Mouse (Mus musculus) intestine, embryonic 16.5 days (tissue): ENCODE data around the gene Igfbp2. TPM values are rescaled to one million over a fixed set of nuclear protein-coding genes. Genes with fewer than 3 reads are reported as not detected.
A peak's percentile ranks its signal among the peaks of the same experiment; 100 is the strongest.

Experiments used
- ATAC-seq: fragments of 200-750 bp; cut with Nextera tagmentation; 2 replicates; pipeline ENCODE4 v1.8.0; 2017; ENCODE audit warnings: moderate TSS enrichment, moderate library complexity
- H3K27ac ChIP-seq: fragments of 300-500 bp; sonication (generic); 2 replicates; pipeline ENCODE4 v1.5.1; 2014; ENCODE audit warnings: mild to moderate bottlenecking, low read length
- H3K27me3 ChIP-seq: fragments of 300-500 bp; sonication (generic); replicated peaks from 2 replicates; pipeline ENCODE4 v1.6.1; 2014; ENCODE audit warnings: low read length, control low read depth, mixed read lengths; ENCODE audit not compliant: control insufficient read depth, insufficient read depth
- H3K36me3 ChIP-seq: fragments of 300-500 bp; sonication (generic); 2 replicates; pipeline ENCODE4 v1.6.1; 2014; ENCODE audit warnings: low read length, control low read depth; ENCODE audit not compliant: control insufficient read depth, insufficient read depth
- H3K4me1 ChIP-seq: fragments of 300-500 bp; sonication (generic); 2 replicates; pipeline ENCODE4 v1.6.1; 2014; ENCODE audit warnings: low read length, control low read depth, mixed read lengths; ENCODE audit not compliant: control insufficient read depth, insufficient read depth
- H3K4me2 ChIP-seq: fragments of 300-500 bp; sonication (generic); 2 replicates; pipeline ENCODE4 v1.6.1; 2014; ENCODE audit warnings: low read depth, low read length, control low read depth
- H3K4me3 ChIP-seq: fragments of 300-500 bp; sonication (generic); 2 replicates; pipeline ENCODE4 v1.5.1; 2014; ENCODE audit warnings: mild to moderate bottlenecking, low read length
- H3K9ac ChIP-seq: fragments of 300-500 bp; sonication (generic); 2 replicates; pipeline ENCODE4 v1.6.1; 2014; ENCODE audit warnings: low read depth, low read length
- H3K9me3 ChIP-seq: fragments of 300-500 bp; sonication (generic); 2 replicates; pipeline ENCODE4 v1.6.1; 2016; ENCODE audit warnings: low read length, control low read depth; ENCODE audit not compliant: control insufficient read depth
- WGBS: fragments of 180-500 bp; shearing (Covaris S2); extraction: QIAGEN DNeasy Blood & Tissue Kit; methylation state at CpG from one replicate; pipeline ENCODE4 v1.1.7; 2014; 5-methylcytosine and 5-hydroxymethylcytosine counted together
- polyA plus RNA-seq: library from polyadenylated mRNA; unstranded; fragments of >200 nt; fragmentation: Nextera tagmentation; extraction: Ambion mirVana; gene quantifications from 2 replicates; pipeline ENCODE4 v1.2.1, GENCODE M21; 2015

Gene Igfbp2
- polyA plus RNA-seq, 1 experiment from 2014 or later, result 127 TPM

DNA sequence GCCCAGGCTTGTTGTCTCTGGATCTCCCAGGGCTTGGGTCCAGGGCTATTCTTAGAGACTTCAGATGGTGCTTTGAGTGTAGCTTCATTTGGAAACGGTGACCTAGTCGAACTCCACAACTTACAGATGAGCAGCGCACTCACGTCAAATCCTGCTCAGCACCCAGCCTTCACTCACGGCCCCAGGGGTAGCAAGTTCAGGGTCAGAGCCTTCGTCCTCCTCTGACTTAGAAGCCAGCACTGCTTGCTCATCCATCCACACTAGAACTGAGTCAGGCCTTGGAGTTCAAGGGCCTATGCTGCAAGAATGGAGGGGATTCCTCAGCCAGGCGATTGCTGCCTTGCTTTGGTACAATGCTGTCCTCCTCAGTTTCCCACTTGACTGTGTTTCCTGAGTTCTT is 15.5 kb downstream of the Igfbp2 start:
- H3K9me3 ChIP-seq, result no peaks in the 10 kb centered on the region
- no peaks in the 10 kb centered on the region for H3K4me1 ChIP-seq
- H3K36me3 ChIP-seq, result no peaks in the 10 kb centered on the region
- no peak overlapping the region for H3K4me3 ChIP-seq
- H3K9ac ChIP-seq, result no peak overlapping the region
- no peak overlapping the region for H3K27ac ChIP-seq
- WGBS, result 93% methylated on average over 7 of the region's 7 CpGs
- H3K4me2 ChIP-seq, result no peak overlapping the region
- H3K27me3 ChIP-seq, result no peaks in the 10 kb centered on the region
- ATAC-seq, result no peak

DNA sequence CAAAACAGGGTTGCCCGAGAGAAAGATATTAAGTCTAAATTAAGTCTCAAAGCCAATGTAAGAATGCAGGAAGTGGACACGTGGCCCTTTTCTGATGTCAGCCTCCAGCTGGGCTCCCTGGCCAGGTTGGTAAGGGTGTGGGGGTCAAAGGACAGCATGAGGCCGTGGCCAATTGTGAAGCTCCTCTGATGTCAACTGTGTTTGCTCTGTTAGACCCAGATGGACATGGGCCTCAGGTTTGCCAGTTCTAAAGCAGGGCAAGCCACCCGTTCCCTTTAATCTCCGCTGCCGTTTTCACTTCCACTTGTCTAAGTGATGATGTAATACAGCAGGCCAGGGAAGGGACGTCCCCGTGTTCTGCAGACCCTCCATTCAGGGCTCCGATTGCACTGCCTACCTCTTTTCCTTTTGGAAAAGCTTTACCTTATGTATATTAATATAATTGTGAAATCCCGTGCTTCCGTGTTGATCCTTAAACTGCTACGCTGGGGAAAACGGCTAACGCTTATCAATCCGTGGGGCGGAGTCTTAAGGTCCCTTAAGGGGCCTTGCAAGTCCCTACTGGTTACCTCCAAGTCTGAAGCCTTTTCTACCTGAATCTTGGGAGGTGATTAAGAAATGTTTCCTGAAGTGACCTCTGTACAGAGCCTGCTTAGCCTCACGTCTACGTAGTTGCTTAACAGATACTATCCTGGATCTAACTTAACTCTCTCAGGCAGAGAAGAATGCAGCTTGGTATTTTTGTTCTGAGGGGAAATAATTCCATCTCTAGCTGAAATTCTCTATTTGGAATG is 18.6 kb downstream of the Igfbp2 start:
- Histone ChIP-seq H3K9me3 (no peaks in the 10 kb centered on the region), H3K4me1 (no peaks in the 10 kb centered on the region), H3K27me3 (no peaks in the 10 kb centered on the region), H3K4me3 (no peak overlapping the region), H3K27ac (no peak overlapping the region), H3K9ac (no peak overlapping the region), H3K36me3 (no peaks in the 10 kb centered on the region), H3K4me2 (no peak overlapping the region)
- ATAC-seq, result peak; percentile 89
- WGBS, result 73% methylated on average over 18 of the region's 18 CpGs

DNA sequence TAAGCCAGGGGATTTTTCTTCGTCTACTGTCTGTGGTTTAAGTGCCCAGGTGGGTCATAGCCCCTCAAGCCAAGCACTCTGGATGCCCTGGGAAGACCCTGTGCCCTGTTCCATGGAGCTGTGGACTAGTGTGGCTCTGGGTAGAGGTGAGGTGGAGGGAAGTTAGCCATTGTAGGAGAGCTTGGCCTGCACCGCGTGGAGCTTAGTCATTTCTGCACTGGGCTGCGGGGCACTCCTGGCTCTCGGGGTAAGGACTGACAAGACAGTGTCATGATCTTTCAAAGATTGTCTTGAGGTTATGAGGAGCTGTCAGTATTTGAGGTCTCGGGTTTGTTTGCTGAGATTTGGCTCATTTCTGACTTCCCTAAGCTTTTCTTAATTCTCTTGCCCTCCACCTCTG is 20.4 kb downstream of the Igfbp2 start:
- ATAC-seq, result no peak
- WGBS, result 88% methylated on average over 6 of the region's 6 CpGs

DNA sequence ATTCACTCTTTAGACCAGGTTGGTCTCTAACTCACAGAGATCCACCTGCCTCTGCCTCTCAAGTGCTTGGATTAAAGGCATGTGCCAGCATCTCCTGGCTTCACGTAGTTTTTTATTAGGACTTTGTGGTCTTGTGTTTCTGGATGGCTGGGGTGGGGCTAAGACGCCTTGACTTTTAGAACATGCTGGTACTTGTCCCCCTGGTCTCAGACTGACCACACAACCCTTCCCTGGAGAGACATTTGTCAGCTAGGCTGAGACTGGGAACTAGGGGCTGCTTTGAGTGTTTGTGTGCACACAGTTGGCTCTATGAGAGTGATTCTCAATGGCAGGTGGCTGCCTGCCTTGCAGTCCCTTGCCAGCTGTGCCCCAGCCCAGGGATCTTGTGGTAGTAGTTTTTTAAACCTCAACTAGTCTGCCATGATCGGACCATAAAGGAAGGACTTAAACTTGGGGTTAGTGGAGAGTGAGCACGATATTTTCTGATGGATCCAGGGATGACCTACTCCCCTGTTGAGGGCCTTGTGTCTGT is 23.6 kb downstream of the Igfbp2 start:
- Histone ChIP-seq H3K9ac (no peak overlapping the region), H3K4me2 (no peak overlapping the region), H3K27me3 (no peaks in the 10 kb centered on the region), H3K27ac (no peak overlapping the region), H3K4me3 (no peak overlapping the region), H3K36me3 (no peaks in the 10 kb centered on the region), H3K9me3 (no peaks in the 10 kb centered on the region), H3K4me1 (no peaks in the 10 kb centered on the region)
- 90% methylated on average over 4 of the region's 4 CpGs for WGBS
- ATAC-seq, result no peak

More for the DNA sequence above, 20.4 kb downstream of the Igfbp2 start:
- no peaks in the 10 kb centered on the region for H3K36me3 ChIP-seq
- H3K4me2 ChIP-seq, result no peak overlapping the region
- no peak overlapping the region for H3K9ac ChIP-seq
- no peaks in the 10 kb centered on the region for H3K4me1 ChIP-seq
- no peak overlapping the region for H3K27ac ChIP-seq
- H3K4me3 ChIP-seq, result no peak overlapping the region
- no peaks in the 10 kb centered on the region for H3K27me3 ChIP-seq
- no peaks in the 10 kb centered on the region for H3K9me3 ChIP-seq

DNA sequence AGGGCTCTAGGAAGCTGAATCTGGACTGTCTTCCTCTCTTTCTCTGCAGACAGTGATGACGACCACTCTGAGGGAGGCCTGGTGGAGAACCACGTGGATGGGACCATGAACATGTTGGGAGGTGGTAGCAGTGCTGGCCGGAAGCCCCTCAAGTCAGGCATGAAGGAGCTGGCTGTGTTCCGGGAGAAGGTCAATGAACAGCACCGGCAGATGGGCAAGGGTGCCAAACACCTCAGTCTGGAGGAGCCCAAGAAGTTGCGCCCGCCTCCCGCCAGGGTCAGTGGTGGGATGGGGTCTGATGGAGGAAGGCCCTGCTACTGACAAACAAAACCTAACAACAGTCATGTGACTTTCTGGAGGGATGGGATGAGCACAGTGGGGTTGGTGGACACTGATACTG is 24.7 kb downstream of the Igfbp2 start:
- Histone ChIP-seq H3K4me2 (no peak overlapping the region), H3K27me3 (no peaks in the 10 kb centered on the region), H3K4me1 (no peaks in the 10 kb centered on the region), H3K36me3 (no peaks in the 10 kb centered on the region), H3K9ac (no peak overlapping the region), H3K4me3 (no peak overlapping the region), H3K9me3 (no peaks in the 10 kb centered on the region), H3K27ac (no peak overlapping the region)
- no peak for ATAC-seq
- 87% methylated on average over 8 of the region's 8 CpGs for WGBS

DNA sequence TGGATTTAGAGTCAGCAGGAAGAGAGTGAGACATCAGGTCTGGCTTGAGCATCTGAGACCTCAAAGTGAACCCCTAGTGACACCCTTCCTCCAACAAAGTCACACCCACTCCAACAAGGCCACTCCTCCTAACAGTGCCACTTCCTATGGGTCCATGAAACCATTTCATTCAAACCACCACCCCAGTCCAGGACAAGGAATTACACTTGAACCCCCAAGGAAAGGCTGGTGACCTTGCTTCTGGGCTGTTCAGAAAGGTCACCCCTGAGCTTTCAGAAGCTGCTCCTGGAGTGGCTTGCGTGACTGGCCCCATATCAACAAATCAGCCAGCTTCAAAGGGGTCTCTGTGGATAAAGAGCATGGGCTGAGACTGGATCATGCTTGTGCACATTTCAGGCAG is 29.5 kb downstream of the Igfbp2 start:
- H3K4me3 ChIP-seq, result no peak overlapping the region
- H3K27me3 ChIP-seq, result no peaks in the 10 kb centered on the region
- no peaks in the 10 kb centered on the region for H3K36me3 ChIP-seq
- H3K4me2 ChIP-seq, result no peak overlapping the region
- 76% methylated on average over 1 of the region's 1 CpGs for WGBS
- no peak for ATAC-seq
- no peak overlapping the region for H3K27ac ChIP-seq
- H3K4me1 ChIP-seq, result no peaks in the 10 kb centered on the region
- H3K9me3 ChIP-seq, result no peaks in the 10 kb centered on the region
- no peak overlapping the region for H3K9ac ChIP-seq

DNA sequence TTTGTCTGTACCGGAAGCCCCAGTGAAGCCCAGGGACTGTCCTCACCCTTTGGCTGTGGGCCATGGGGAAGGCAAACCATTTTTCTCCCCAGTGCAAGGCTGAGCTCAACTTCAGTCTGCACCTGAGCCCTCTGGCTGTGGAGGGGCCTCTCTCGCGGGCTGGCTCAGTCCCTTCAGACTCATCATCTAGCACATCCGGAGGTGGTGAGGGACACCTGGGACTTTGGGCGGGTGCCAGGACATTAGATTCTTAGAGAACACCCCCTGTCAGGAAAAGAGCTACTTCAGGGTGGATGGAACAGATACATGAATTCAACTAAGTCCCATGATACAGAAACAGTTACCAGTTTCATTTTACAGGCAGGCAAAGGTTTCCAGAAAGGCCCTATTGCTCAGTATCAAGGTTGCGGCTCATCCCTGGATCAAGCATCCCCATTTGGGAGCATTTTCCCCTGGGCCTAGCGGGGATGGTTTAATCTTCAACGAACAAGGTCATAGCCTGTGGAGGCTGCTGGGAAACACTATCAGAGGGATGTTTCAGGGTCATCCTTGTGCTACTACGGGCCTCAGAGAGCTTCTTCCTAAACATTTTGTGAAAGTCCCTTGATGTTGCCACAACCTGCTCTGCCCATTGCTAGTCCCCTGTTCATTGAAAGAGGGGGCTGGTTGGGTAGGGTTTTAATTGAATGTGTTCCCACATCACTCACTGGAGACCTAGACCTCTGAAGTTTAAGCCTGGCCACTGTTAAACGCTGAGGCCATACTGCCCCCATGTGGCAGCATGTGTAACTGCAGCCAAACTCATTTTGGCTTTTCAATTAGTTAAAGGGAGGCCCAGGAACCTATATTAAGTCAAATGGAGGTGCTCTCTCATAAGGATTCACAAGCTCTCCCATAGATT is 30.3 kb downstream of the Igfbp2 start:
- Histone ChIP-seq H3K27me3 (no peaks in the 10 kb centered on the region), H3K4me2 (no peak overlapping the region), H3K9ac (no peak overlapping the region), H3K4me1 (no peaks in the 10 kb centered on the region), H3K4me3 (no peak overlapping the region), H3K27ac (no peak overlapping the region), H3K36me3 (no peaks in the 10 kb centered on the region), H3K9me3 (no peaks in the 10 kb centered on the region)
- peak; percentile 18; the same call in 1 of the 2 replicates for ATAC-seq
- 41% methylated on average over 10 of the region's 10 CpGs for WGBS

DNA sequence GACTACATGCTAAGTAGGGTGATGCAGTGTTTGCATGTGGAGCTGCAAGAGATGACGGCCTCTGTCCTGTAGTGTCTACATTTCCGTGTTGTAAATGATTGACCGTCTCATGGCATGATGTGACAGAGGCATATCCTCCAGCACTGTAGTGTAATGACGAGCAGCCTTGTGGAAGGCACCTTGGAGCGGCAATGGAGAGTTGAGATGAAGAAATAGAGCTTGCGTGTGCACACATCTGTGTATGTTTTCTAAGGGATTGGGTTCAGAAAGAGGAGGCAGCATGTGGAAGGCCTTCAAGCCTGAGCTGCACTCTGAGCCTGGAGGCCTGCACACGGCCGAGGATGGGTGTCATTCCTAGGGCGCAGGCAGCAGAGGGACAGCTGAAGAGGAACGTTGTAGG is 31.4 kb downstream of the Igfbp2 start:
- Histone ChIP-seq H3K4me2 (no peak overlapping the region), H3K4me1 (no peaks in the 10 kb centered on the region), H3K9ac (no peak overlapping the region), H3K36me3 (no peaks in the 10 kb centered on the region), H3K27ac (no peak overlapping the region), H3K27me3 (no peaks in the 10 kb centered on the region), H3K9me3 (no peaks in the 10 kb centered on the region), H3K4me3 (no peak overlapping the region)
- no peak for ATAC-seq
- 85% methylated on average over 10 of the region's 10 CpGs for WGBS

DNA sequence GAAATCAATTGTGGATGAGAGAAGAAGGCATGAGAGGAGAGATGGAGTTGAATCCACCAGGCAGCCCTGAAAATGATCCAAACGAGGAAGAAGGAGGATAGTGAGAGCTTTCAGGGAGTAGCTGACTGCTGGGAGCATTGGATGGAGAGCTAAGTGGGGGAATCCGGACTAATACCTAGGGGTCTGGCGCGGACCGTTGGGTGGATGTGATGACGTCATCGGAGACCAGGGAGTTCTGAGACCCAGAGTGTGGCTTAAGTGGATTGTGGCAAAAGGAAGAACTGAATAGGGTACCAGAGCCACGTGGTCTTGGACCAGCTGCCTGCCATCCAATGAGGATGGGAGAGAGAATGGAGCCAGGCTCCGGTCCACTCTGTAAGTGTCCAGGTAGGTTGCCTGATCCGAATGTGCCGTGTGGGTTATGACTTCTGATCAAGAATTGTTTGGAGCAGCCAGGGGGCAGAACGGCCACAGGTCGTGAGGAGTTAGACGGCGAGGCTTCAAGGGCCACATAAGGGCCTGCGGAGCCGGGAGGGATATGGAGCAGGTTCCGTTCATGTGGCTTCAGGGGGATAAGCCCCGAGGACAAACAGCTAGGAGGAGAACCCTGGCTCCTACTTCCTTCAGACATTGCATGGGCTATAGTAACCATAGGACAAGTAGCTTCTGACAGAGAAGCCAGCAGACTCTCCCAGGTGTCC is 32.1 kb downstream of the Igfbp2 start:
- ATAC-seq, result no peak
- Histone ChIP-seq H3K4me1 (no peaks in the 10 kb centered on the region), H3K27me3 (no peaks in the 10 kb centered on the region), H3K27ac (no peak overlapping the region), H3K9me3 (no peaks in the 10 kb centered on the region), H3K9ac (no peak overlapping the region), H3K36me3 (no peaks in the 10 kb centered on the region), H3K4me3 (no peak overlapping the region), H3K4me2 (no peak overlapping the region)
- 77% methylated on average over 19 of the region's 19 CpGs for WGBS
